Mouse (Mus musculus) heart, adult 2 months (tissue): ENCODE data around the gene Cldn18. TPM values are rescaled to one million over a fixed set of nuclear protein-coding genes. Genes with fewer than 3 reads are reported as not detected.

Source experiments
- DNase-seq, 2 experiments: peaks; one replicate each; pipeline ENCODE4 v3.0.0; 2021
- H3K27ac ChIP-seq: fragments of 200-600 bp; 2 replicates; pipeline ENCODE4 v1.8.1; 2022
- H3K27me3 ChIP-seq: fragments of 200-500 bp; 2 replicates; pipeline ENCODE4 v1.6.1; 2012; ENCODE audit warnings: mild to moderate bottlenecking, low read length, inconsistent platforms, mixed read lengths; ENCODE audit not compliant: control insufficient read depth, insufficient read depth
- H3K36me3 ChIP-seq: fragments of 200-500 bp; 2 replicates; pipeline ENCODE4 v1.6.1; 2012; ENCODE audit warnings: low read length, inconsistent platforms; ENCODE audit not compliant: control insufficient read depth, insufficient read depth
- H3K4me1 ChIP-seq: fragments of 200-500 bp; 2 replicates; pipeline ENCODE4 v1.6.1; 2011; ENCODE audit warnings: low read length; ENCODE audit not compliant: control insufficient read depth, insufficient read depth
- H3K4me3 ChIP-seq: fragments of 200-600 bp; 2 replicates; pipeline ENCODE4 v1.8.1; 2022
- H3K79me2 ChIP-seq: fragments of 200-500 bp; replicated peaks from 2 replicates; pipeline ENCODE4 v1.6.1; 2012; ENCODE audit warnings: mild to moderate bottlenecking, inconsistent platforms, low read length, moderate library complexity, mixed read lengths; ENCODE audit not compliant: control insufficient read depth, insufficient read depth
- H3K9ac ChIP-seq: fragments of 200-500 bp; 2 replicates; pipeline ENCODE4 v1.6.1; 2012; ENCODE audit warnings: low read depth, mild to moderate bottlenecking, control low read depth, inconsistent platforms, low read length, mixed read lengths
- CTCF ChIP-seq: fragments of 200-600 bp; IDR thresholded peaks from 2 replicates; pipeline ENCODE4 v1.8.1; 2022; ENCODE audit warnings: antibody characterized with exemption, mild to moderate bottlenecking, moderate library complexity
- EP300 ChIP-seq: fragments of 200-500 bp; IDR thresholded peaks from 2 replicates; pipeline ENCODE4 v1.6.1; 2011; ENCODE audit warnings: low read depth, low read length, control low read depth; ENCODE audit not compliant: insufficient read depth
- POLR2A ChIP-seq: fragments of 200-500 bp; IDR thresholded peaks from 2 replicates; pipeline ENCODE4 v1.6.1; 2011; ENCODE audit warnings: mild to moderate bottlenecking, low read depth, low read length, control low read depth; ENCODE audit not compliant: insufficient read depth
- WGBS: fragments of 180-500 bp; shearing (Covaris S2); methylation state at CpG from one replicate; pipeline ENCODE4 v1.1.7; 2018; 5-methylcytosine and 5-hydroxymethylcytosine counted together
- intact Hi-C: fragments of 180-260 bp; cut with DNase I; formaldehyde crosslinking; loops from one replicate; pipeline ENCODE4 v1.15.1; 2025
- polyA plus RNA-seq: library from polyadenylated mRNA; depleted of rRNA; stranded (reverse); fragments of >200 nt; gene quantifications from 2 replicates; pipeline ENCODE4 v1.2.3, GENCODE M21; 2012
- total RNA-seq, 2 experiments: library from RNA; stranded (reverse); gene quantifications; 2 replicates each; pipeline ENCODE4 v1.2.3; 2021

Gene Cldn18
- total and polyA plus RNA-seq, 3 experiments, result 1.2 TPM; not detected in 2

- no peak overlapping the region for H3K4me3 ChIP-seq
- no peaks in the 10 kb centered on the region for H3K27me3 ChIP-seq
- no peaks in the 10 kb centered on the region for H3K36me3 ChIP-seq
- no peaks in the 10 kb centered on the region for H3K4me1 ChIP-seq
- TF ChIP-seq EP300 (no peak), CTCF (no peak), POLR2A (no peak)
- H3K27ac ChIP-seq, result no peak overlapping the region
- H3K79me2 ChIP-seq, result no peaks in the 10 kb centered on the region
- DNase-seq, result no peak
- no peak overlapping the region for H3K9ac ChIP-seq
- intact Hi-C loops, result no loop called here
- 55% methylated on average over 7 of the region's 7 CpGs for WGBS
Measured at GRCm38 (mm10) chr9:99694961-99695360, 22.1 kb downstream of the Cldn18 start.

- H3K4me3 ChIP-seq, result no peak overlapping the region
- no peak for TF ChIP-seq CTCF
- TF ChIP-seq EP300, result no peak
- no peak for TF ChIP-seq POLR2A
- DNase-seq, result no peak
- no peaks in the 10 kb centered on the region for H3K27me3 ChIP-seq
- H3K9ac ChIP-seq, result no peak overlapping the region
- H3K4me1 ChIP-seq, result no peaks in the 10 kb centered on the region
- no peaks in the 10 kb centered on the region for H3K36me3 ChIP-seq
- H3K27ac ChIP-seq, result no peak overlapping the region
- intact Hi-C loops, result no loop called here
- 82% methylated on average over 7 of the region's 7 CpGs for WGBS
- H3K79me2 ChIP-seq, result no peaks in the 10 kb centered on the region
Measured at GRCm38 (mm10) chr9:99690386-99690785, 26.7 kb downstream of the Cldn18 start.

- no peak for DNase-seq
- Histone ChIP-seq H3K36me3 (no peaks in the 10 kb centered on the region), H3K27ac (no peak overlapping the region), H3K4me3 (no peak overlapping the region), H3K9ac (no peak overlapping the region), H3K79me2 (no peaks in the 10 kb centered on the region), H3K4me1 (no peaks in the 10 kb centered on the region), H3K27me3 (no peaks in the 10 kb centered on the region)
- intact Hi-C loops, result no loop called here
- no peak for TF ChIP-seq POLR2A
- no peak for TF ChIP-seq EP300
- no peak for TF ChIP-seq CTCF
- WGBS, result 90% methylated on average over 5 of the region's 5 CpGs
Measured at GRCm38 (mm10) chr9:99689796-99690195, 27.3 kb downstream of the Cldn18 start.

- no peak for DNase-seq
- no peaks in the 10 kb centered on the region for H3K36me3 ChIP-seq
- H3K79me2 ChIP-seq, result no peaks in the 10 kb centered on the region
- H3K27ac ChIP-seq, result no peak overlapping the region
- H3K27me3 ChIP-seq, result no peaks in the 10 kb centered on the region
- H3K4me3 ChIP-seq, result no peak overlapping the region
- H3K4me1 ChIP-seq, result no peaks in the 10 kb centered on the region; the same call in 1 of the 2 replicates
- WGBS, result 57% methylated on average over 5 of the region's 5 CpGs
- intact Hi-C loops, result no loop called here
- TF ChIP-seq POLR2A, result no peak
- TF ChIP-seq EP300, result no peak
- no peak for TF ChIP-seq CTCF
- H3K9ac ChIP-seq, result no peak overlapping the region
Measured at GRCm38 (mm10) chr9:99685536-99686231, 31.4 kb downstream of the Cldn18 start.

- no peak for DNase-seq
- H3K27me3 ChIP-seq, result no peaks in the 10 kb centered on the region
- no peak overlapping the region for H3K27ac ChIP-seq
- intact Hi-C loops, result no loop called here
- H3K4me1 ChIP-seq, result no peaks in the 10 kb centered on the region; the same call in 1 of the 2 replicates
- 55% methylated on average over 5 of the region's 5 CpGs for WGBS
- TF ChIP-seq CTCF, result no peak
- no peak for TF ChIP-seq EP300
- TF ChIP-seq POLR2A, result no peak
- no peak overlapping the region for H3K9ac ChIP-seq
- H3K4me3 ChIP-seq, result no peak overlapping the region
- no peaks in the 10 kb centered on the region for H3K36me3 ChIP-seq
- H3K79me2 ChIP-seq, result no peaks in the 10 kb centered on the region
Measured at GRCm38 (mm10) chr9:99685061-99685521, 32.0 kb downstream of the Cldn18 start.

- H3K4me1 ChIP-seq, result no peaks in the 10 kb centered on the region; the same call in 1 of the 2 replicates
- intact Hi-C loops, result no loop called here
- H3K27ac ChIP-seq, result no peak overlapping the region
- no peaks in the 10 kb centered on the region for H3K79me2 ChIP-seq
- H3K36me3 ChIP-seq, result no peaks in the 10 kb centered on the region
- no peaks in the 10 kb centered on the region for H3K27me3 ChIP-seq
- TF ChIP-seq EP300 (no peak), CTCF (no peak), POLR2A (no peak)
- H3K9ac ChIP-seq, result no peak overlapping the region
- WGBS, result 32% methylated on average over 21 of the region's 21 CpGs
- H3K4me3 ChIP-seq, result no peak overlapping the region
- DNase-seq, result no peak
Measured at GRCm38 (mm10) chr9:99681980-99682570, 35.0 kb downstream of the Cldn18 start.
